Comparison of ENCODE assay signal across 13 mouse cellular contexts in the genomic region with DNA sequence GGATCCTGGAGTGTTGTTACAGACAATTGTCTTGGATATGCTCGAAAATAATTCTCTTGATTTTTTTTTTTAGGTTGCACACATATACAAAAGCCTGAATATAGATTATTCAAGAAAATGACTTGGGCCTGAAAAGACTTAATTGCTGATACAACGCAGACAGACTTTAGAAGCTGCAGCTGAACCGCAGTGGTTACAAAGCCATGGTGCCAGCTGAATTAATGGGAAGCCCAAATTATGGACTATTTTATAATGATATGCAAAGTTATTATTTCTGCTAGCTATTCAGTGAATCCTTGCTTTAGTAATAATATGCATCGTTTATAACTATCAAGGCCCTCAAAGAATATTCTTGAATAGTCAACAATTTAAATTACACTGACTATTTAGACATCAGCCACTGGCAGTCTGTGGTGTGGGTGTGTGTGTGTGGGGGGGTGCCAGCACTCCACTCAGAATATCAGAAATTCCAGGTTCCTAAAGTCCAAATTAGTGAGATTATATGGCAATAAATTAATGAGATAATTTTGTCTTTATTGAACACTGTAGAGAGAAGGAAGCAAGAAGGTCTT.
"Had no signal": no experiment of that assay in that cellular context is flagged by ENCODE, and none has a peak within 500 bp of the region (broad histone marks: within the 10 kb centered on the region; RNA-seq: fewer than 3 reads in every experiment).

No protein-coding gene starts in this region.

- H3K36me3 ChIP-seq: liver, embryonic 13.5 days had no signal

- H3K9me3 ChIP-seq: liver, embryonic 13.5 days had no signal

- H3K9ac ChIP-seq: liver, embryonic 13.5 days had no signal

- H3K4me3 ChIP-seq: left cerebral cortex, adult 2 months; liver, embryonic 13.5 days had no signal

- H3K27me3 ChIP-seq: liver, embryonic 13.5 days had no signal

- H3K27ac ChIP-seq: kidney, postnatal 0 days; left cerebral cortex, adult 2 months; liver, embryonic 13.5 days had no signal

- DNase-seq: kidney, postnatal 25 days; layer of hippocampus, postnatal 36 days; liver, embryonic 13.5 days; lung, adult 2 months; lung, postnatal 14 days; lung, postnatal 4 days; midbrain, embryonic 14.5 days; thymus, adult 2 months; thymus, postnatal 14 days; thymus, postnatal 4 days had no signal

- H3K4me2 ChIP-seq: liver, embryonic 13.5 days; midbrain, embryonic 11.5 days had no signal

- H3K4me1 ChIP-seq: liver, embryonic 13.5 days had no signal
